Mouse (Mus musculus) heart, adult 18-20 months (tissue): ENCODE results near the gene Gmeb1. TPM values are rescaled to one million over a fixed set of nuclear protein-coding genes. Genes with fewer than 3 reads are reported as not detected.

Experiments
- microRNA-seq, 2 experiments: library from miRNA; unstranded; fragments of <30 nt; microRNA quantifications; one replicate each; pipeline ENCODE4 v1.2.0; 2022
- total RNA-seq, 2 experiments: library from RNA; stranded (reverse); gene quantifications; 2 replicates each; pipeline ENCODE4 v1.2.3; 2021

Gmeb1 gene
- total RNA-seq, 2 experiments from 2014 or later = 9.1 to 9.4 TPM

Small RNA genes within 50 kb of the gene (microRNA-seq; reads per million reads assigned to microRNA genes)
- 0 reads per million in 2 experiments for gene Gm22033

Other genes starting within 250 kb of the Gmeb1 start
- under 1 TPM in 1 of 2 experiments, not detected in 1; 0.13 TPM for gene Gm10300, start 186.9 kb downstream of the Gmeb1 start, total RNA-seq
- gene Epb41, start 186.3 kb downstream of the Gmeb1 start, total RNA-seq = 100 to 1,000 TPM; 110 to 142 TPM
- under 1 TPM; 0.17 to 0.18 TPM for gene Oprd1, start 117.1 kb downstream of the Gmeb1 start, total RNA-seq
- 10 to 100 TPM; 26.7 to 30.8 TPM for gene Ythdf2, start 49.3 kb downstream of the Gmeb1 start, total RNA-seq
- gene Taf12, start 12.8 kb upstream of the Gmeb1 start, total RNA-seq = 10 to 100 TPM; 31.7 to 32.9 TPM
- 1 to 10 TPM in 1 of 2 experiments, under 1 TPM in 1; 0.84 to 1.2 TPM for gene Rab42, start 41.8 kb upstream of the Gmeb1 start, total RNA-seq
- gene Trnau1ap, start 67.9 kb upstream of the Gmeb1 start, total RNA-seq = 10 to 100 TPM; 20.3 to 22.3 TPM
- 1 to 10 TPM; 6.4 to 7.5 TPM for gene Rcc1, start 92.0 kb upstream of the Gmeb1 start, total RNA-seq
- 10 to 100 TPM; 17.6 to 20.1 TPM for gene Phactr4, start 160.9 kb upstream of the Gmeb1 start, total RNA-seq
- 1 to 10 TPM; 4.1 to 4.5 TPM for gene Med18, start 202.3 kb upstream of the Gmeb1 start, total RNA-seq
- 1 to 10 TPM; 2.8 TPM for gene Sesn2, start 248.9 kb upstream of the Gmeb1 start, total RNA-seq